Mouse (Mus musculus) spleen, adult 2 months (tissue): Measurements from ENCODE around the gene Odf3l1.

Source experiments
- CTCF ChIP-seq: fragments of 200-500 bp; IDR thresholded peaks from 2 replicates; pipeline ENCODE4 v1.5.1; 2011; ENCODE audit warnings: mild to moderate bottlenecking, inconsistent platforms; ENCODE audit not compliant: insufficient read depth, insufficient read length, insufficient replicate concordance; ENCODE audit errors: extremely low read depth
- POLR2A ChIP-seq: fragments of 200-500 bp; IDR thresholded peaks from 2 replicates; pipeline ENCODE4 v1.6.1; 2011; ENCODE audit warnings: low read depth, low read length, inconsistent platforms

DNA sequence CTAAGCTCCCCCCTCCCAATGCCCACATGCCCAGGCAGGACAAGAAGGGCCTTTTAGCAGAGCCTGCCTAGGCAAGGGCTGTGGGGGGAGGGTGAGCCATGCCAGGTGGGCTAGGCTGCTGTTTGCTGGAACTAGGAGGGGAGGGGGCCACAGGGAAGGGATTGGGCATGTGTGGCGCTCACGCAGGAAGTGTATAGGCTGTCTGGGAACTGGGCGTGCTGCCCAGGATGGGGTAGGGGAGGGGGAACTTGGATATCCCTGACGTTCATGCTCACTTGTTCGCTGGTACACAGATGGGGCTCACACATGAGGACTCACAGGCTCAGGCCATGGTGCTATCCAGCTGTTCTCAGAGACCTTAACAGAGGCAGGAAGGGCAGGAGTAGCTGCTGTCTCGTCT lies 3.8 kb upstream of the Odf3l1 start:
- TF ChIP-seq CTCF (no peak), POLR2A (no peak)
